ENCODE assay signal across 18 mouse cellular contexts in the genomic region with DNA sequence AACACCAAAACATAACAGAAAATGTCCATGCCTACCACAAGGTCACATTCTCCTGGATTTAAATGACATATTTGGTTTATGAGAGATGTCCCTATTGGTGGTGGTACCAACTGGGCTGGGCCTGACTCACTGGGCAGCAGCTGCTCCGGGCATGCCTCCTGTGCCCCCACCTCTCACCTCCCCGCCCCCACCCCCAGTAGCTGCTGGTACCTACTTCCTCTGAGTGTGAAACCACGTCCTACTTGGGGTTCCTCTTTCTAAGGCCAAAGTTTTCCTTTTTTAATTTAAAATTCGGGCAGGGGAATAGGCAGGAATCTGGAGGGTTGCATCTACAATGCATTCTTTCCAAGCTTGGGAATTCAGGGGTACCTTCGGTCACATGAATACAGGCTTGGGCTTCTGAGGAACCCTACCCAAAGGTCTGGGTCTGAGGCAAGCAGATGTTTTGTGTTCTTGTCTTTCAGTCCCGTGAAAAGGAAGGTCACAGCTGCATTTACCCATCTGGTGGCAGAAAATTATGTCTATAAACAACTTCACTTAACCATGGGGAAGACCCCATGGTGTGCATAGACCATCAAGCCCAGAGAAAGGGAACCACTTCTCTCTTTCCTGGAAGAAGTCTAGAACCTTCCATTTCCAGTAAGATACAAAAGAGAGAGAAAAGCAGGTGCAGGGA. TPM values are rescaled to one million over a fixed set of nuclear protein-coding genes. Genes with fewer than 3 reads are reported as not detected.
DNase-seq lines count a peak whose midpoint lies in the region; ATAC-seq and TF ChIP-seq lines count a peak whose summit lies in the region.
"Had no signal": no experiment of that assay in that cellular context is flagged by ENCODE, and none has a peak within 500 bp of the region (broad histone marks: within the 10 kb centered on the region; RNA-seq: fewer than 3 reads in every experiment).

No protein-coding gene starts in this region.

- ATAC-seq in megakaryocyte progenitor cell, adult 5-6 weeks (replicated peaks; ENCODE audit: poor library complexity), result peak; percentile 38
- no peak for ATAC-seq in inflammation-experienced regulatory T-cells, adult 6 months
- ATAC-seq in midbrain, postnatal 0 days (ENCODE audit: low FRiP score), result no peak
- ATAC-seq: forebrain, embryonic 14.5 days; intestine, postnatal 0 days had no signal

- peaks cover 13% of the 10 kb centered on the region for H3K36me3 ChIP-seq in midbrain, postnatal 0 days (ENCODE audit: insufficient read depth, low read length)
- H3K36me3 ChIP-seq: heart, embryonic 13.5 days; limb, embryonic 13.5 days had no signal

- TF ChIP-seq POLR2A in bone marrow macrophage, adult 2 months (IDR thresholded peaks at IDR 0.05; ENCODE audit: borderline replicate concordance, low read depth, low read length), result no peak

- H3K4me1 ChIP-seq in bone marrow macrophage, adult 2 months (ENCODE audit: control insufficient read depth, insufficient read depth, low read length), result peaks cover 30% of the 10 kb centered on the region
- H3K4me1 ChIP-seq in midbrain, postnatal 0 days (ENCODE audit: insufficient read depth, low read length), result no peaks in the 10 kb centered on the region

- peak; percentile 74 for DNase-seq in 416B (ENCODE audit: low read depth)
- peak; percentile 93 for DNase-seq in A20 (ENCODE audit: low read depth, low spot score)
- DNase-seq in midbrain, postnatal 0 days (ENCODE audit: low spot score), result no peak
- no peak for DNase-seq in right cerebral cortex, postnatal 14 days
- DNase-seq: adrenal gland, adult 8-10 months; cerebellum, adult 9-10 months; kidney, postnatal 10 days; lung, adult 2 months had no signal

- no peak for TF ChIP-seq CTCF in bone marrow macrophage, adult 2 months (IDR thresholded peaks at IDR 0.05; ENCODE audit: low read depth, low read length)
- TF ChIP-seq CTCF in midbrain, postnatal 0 days (IDR thresholded peaks at IDR 0.05), result no peak

- no peak overlapping the region for H3K4me3 ChIP-seq in bone marrow macrophage, adult 2 months (ENCODE audit: insufficient read depth, low read length)
- no peak overlapping the region for H3K4me3 ChIP-seq in midbrain, postnatal 0 days (ENCODE audit: low read depth, low read length)
- H3K4me3 ChIP-seq: heart, embryonic 13.5 days; hindbrain, embryonic 12.5 days; limb, embryonic 13.5 days had no signal

- 76% methylated on average over 6 of the region's 6 CpGs for WGBS in midbrain, postnatal 0 days

- no peaks in the 10 kb centered on the region for H3K9me3 ChIP-seq in midbrain, postnatal 0 days (ENCODE audit: low read length)
- H3K9me3 ChIP-seq: G1E; heart, embryonic 13.5 days; hindbrain, embryonic 12.5 days; limb, embryonic 13.5 days had no signal

- H3K9ac ChIP-seq in midbrain, postnatal 0 days (replicated peaks; ENCODE audit: low read length, poor library complexity, severe bottlenecking), result no peak overlapping the region
- H3K9ac ChIP-seq: heart, embryonic 13.5 days; hindbrain, embryonic 12.5 days; limb, embryonic 13.5 days had no signal

- no peaks in the 10 kb centered on the region for H3K27me3 ChIP-seq in midbrain, postnatal 0 days (ENCODE audit: insufficient read depth, low read length)
- H3K27me3 ChIP-seq: heart, embryonic 13.5 days; hindbrain, embryonic 12.5 days; limb, embryonic 13.5 days had no signal

- H3K27ac ChIP-seq in bone marrow macrophage, adult 2 months (ENCODE audit: insufficient read depth, low read depth, low read length), result peak overlapping the region; percentile 84
- no peak overlapping the region for H3K27ac ChIP-seq in midbrain, postnatal 0 days (ENCODE audit: low read depth, low read length)
- H3K27ac ChIP-seq: heart, embryonic 13.5 days; hindbrain, embryonic 12.5 days; limb, embryonic 13.5 days had no signal

- H3K4me2 ChIP-seq in midbrain, postnatal 0 days (ENCODE audit: low read depth, low read length, poor library complexity, severe bottlenecking), result no peak overlapping the region
- H3K4me2 ChIP-seq: heart, embryonic 13.5 days; hindbrain, embryonic 12.5 days; limb, embryonic 13.5 days; midbrain, embryonic 11.5 days had no signal

RNA-seq across cellular contexts. Expression of a gene that starts 37.2 kb away (rescaled TPM):
- polyA plus RNA-seq in bone marrow macrophage, adult 2 months (2012; ENCODE audit: insufficient read depth, insufficient read length, missing spikeins), result 91.4 and 100 TPM in 2 replicates
- total RNA-seq in megakaryocyte progenitor cell, adult 5-6 weeks (2015), result 32.2 and 33.0 TPM in 2 replicates
- total RNA-seq in megakaryocyte progenitor cell, adult 5-6 weeks (2017), result 59.5 and 66.5 TPM in 2 replicates
- 100 to 1,000 TPM; 108 to 124 (median 115) TPM for polyA plus RNA-seq in inflammation-experienced regulatory T-cells, adult 6 months (2017; shearing (Covaris generic))
- 15.9 and 18.5 TPM in 2 replicates for total RNA-seq in midbrain, postnatal 0 days (2014; rRNA removed)
- polyA plus RNA-seq in midbrain, postnatal 0 days (2015; fragmentation: Nextera tagmentation; extraction: Ambion mirVana), result 9.7 and 10.4 TPM in 2 replicates

Comparison
In these comparisons a context has a peak if more than half of its experiments do, and no peak if none do; other contexts are left out.
1. DNase-seq: peak in 416B (single experiment) and A20 (single experiment); none in midbrain, postnatal 0 days (single experiment) and right cerebral cortex, postnatal 14 days (single experiment).